Mouse (Mus musculus) mouse embryonic stem cell (cell line): ENCODE results near the gene Slc22a23.

Experiments
- in situ Hi-C, 2 experiments: fragments of 300-500 bp; cut with MboI; formaldehyde crosslinking; loops; 1 replicate in 1 of 2; 3 replicates in 1 of 2; pipeline ENCODE4 v1.14.3; 2019 to 2020; ENCODE audit warnings: low sequenced_read_pairs in 2 of 2, low pct_unique_long_range_greater_than_20kb in 1 of 2, mixed read lengths in 1 of 2; ENCODE audit not compliant: unreplicated experiment in 1 of 2

The Slc22a23 gene

DNA sequence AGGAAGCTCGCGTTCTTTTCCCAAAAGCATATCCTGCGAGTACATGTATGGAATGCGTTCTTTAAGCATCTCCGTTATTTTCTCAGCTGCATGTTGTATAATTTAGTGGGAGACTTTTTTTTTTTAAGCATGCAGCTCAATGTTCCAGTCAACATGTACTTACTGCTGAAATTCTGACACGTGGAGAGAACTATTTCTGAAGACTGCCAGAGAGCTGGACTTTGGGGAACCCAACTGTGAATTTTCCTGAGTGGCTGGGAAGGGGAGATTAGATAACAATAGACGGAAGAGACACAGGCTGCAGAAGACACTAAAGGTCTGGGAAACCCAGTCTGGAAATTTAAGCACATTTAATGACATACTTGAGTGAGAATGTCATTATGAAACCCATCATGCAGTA is 1.3 kb upstream of the Slc22a23 start:
- in situ Hi-C loops = no loop called here

DNA sequence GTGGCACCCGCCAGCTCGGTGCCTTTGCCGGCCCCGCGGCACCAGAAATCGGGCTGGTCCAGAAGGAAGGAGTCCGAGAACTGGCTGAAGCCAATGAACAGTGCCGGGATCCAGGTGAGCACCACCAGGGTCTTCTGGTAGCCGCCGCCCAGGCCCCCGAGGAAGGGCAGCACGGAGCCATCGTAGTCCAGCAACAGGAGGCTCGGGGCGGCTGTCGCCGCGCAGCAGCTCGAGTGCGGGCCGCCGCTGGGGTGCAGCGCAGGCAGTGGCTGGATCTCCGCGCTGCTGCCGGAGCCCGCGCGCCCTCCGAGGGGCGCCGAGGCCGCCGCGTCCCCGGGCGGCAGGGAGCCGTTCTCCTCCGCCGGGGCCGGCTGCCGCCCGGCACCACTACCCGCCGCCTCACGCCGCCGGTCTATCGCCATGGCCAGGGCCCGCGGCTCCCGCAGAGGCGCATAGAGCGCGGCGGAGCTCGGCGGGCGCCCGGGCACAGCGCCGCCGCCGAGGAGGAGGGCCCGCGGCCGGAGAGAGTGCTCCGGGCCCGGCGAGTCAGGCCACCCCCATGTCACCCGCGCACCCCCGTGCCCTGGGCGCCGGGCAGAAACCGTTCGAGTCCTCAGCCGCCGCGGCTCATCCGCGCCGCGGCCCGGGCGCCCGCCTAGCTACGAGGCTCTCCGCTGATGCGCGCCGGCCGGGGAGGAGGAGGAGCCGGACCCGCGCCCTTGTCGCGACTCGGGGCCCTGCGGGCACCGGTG is 430 bp downstream of the Slc22a23 start:
- in situ Hi-C loops = no loop called here

DNA sequence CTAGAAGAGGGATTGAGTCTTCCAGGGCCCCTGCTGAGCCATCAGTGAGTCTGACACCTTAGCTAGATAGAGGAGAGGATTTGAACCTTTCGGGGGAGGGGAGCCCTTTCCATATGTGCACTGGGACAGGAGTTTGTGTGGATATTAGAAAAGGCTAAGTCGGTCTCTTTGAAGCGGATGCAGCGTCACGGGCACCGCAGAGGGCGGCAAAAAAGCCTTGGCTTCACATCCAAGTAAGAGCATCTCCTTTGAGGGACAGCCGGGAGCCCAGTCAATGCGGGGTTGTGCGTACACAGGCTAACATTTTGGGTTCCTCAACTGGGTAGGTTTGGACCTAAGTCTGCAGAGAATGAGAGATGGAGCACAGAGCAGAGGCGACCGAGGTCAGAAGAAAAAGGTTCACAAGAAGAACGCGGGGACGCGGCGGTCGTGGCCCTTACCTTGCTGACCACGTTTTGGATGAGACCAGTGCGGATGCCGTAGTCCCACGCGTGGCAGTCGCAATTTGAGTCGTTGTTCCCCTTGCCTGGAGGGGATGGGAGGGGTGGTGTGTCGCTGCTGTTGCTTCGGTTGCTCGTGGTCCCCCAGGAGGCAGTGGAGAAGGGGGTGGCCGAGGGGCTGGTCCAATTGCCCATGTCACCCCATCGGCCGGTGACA is 1.1 kb downstream of the Slc22a23 start:
- in situ Hi-C loops = no loop called here

DNA sequence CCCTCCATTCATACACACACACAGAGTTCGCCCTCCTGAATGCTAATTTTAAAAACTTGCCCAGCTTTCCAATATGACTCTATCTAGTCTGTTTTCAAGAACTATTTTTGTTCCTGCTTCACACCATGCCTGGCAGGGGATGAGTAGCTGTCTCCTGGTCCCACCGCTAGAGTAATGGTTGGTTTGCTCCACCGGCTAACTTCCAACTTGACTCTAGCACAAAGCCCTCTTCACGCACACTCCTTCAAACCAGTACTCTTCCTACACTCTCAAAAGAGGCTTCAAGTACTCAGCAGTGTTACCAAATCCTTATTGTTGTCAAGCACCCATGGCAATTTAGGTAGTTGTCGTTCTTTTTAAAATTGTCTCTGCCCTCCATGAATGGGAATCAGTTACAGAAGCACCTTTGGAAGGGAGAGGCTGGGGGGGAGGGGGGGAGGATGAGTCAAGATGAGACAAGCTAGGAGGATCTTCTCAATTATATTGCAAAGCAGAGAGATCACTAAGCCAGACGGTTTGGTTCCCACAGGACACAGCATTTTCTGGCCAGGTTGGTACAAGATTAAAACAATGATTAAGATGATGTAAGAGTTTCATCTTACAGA is 2.6 kb downstream of the Slc22a23 start:
- in situ Hi-C loops = no loop called here

DNA sequence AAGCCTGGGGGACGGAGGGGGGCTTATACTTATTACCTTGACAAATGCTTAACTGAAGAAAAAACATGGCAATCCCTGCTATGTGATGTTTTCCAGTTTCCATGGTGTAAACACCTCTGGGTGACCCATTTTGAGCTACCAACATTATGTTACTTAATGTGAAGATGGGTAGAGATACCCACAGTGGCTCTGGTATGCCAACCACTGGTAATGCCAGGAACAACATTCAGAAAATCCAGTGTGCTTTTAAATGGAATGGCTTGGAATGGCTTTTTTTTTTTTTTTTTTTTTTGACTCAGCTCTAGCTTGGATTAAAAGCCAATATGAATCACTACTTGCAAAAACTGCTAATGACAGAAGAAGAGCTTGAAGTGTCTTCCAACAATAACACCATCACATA is 8.1 kb downstream of the Slc22a23 start:
- in situ Hi-C loops = no loop called here

DNA sequence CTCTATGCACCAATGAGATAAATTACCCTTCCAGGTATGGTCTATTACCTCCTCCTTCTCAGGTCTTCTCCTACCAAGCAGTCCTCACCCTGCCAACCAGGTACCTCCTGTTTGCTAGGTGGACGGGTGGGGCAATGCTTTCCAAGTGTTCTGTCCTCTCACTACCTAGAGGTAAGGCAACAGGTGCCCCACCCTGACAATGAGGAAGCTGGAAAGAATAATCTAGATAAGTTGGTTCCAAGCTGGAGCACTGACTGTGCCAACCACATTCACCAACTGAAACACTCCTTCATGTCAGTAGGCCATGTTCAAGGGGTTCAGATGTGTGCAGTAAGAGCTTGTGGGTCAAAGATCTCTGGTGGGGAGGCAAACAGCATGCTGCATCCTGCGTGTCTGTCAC is 10.1 kb downstream of the Slc22a23 start:
- in situ Hi-C loops = no loop called here

DNA sequence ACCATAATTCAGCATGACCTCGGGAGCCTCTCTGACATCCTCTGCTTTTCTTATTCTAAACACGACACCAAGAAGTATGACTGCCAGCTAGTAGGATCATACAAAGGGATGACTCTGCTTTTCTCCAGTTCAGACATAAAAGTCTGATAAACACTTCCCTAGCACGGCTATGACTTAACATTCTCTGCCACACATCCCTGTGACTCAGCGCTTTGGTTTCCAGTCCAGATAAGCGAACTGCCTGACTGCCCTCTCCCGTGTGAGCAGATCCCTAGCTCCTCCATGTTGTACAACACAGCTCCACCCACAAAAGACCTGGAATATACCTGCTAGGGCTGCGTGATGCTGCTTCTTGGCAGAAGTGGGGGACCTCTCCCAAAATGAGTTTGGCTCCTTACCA is 12.2 kb downstream of the Slc22a23 start:
- in situ Hi-C loops = no loop called here

DNA sequence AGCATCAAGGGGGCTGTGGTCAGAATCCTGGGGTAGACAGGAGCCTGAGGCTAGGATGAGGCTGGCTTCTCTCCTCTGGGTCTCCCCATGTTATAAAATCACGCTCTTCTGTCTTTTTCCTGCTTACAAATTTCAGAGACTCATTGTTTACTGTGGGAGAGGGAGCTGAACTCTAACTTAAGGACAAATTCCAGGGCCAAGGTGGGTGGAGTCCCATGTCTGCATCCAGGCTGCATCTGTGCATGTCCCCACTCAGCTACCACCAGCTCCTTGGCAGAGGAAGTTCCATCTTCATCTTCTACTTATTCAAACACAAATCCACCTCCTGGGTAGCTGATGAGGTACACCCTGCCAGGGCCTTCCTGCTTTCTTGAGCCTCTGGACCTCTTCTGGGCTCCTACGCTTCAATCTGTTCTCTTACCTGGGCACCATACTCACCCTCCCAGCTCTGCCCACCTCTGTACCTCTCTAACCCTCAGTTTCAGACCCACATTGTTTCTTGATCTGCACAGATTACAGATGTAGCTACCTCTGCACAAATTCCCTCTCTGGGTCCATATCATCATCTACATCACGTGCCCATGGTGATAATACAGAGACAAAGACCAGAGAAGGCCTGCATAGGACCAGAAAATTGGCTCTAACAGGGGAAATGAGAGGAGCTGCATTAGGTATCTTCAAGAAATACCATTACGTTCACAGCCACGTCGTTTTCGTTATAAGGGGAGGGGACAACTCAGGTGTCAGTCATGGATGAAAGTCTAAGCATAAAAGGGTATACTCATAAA is 13.4 kb downstream of the Slc22a23 start:
- in situ Hi-C loops = no loop called here

DNA sequence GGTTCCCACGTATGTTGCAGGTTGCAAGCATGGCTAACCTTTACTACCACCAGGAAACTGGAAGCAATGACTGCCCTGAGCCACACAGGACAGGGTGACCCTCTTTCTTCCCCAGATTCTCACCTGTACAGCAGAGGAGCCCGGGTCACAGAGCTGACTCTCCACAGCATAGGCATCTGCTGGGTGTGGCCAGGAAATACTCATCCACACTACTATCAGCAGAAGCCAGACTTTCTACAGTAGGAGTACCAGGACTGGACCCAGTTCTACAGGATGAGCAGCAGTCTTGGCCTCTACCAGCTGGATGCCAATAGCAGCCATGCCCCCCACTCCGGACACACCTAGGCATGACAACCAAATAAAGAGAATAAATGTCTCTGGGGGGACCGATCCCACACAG is 15.4 kb downstream of the Slc22a23 start:
- in situ Hi-C loops = no loop called here

DNA sequence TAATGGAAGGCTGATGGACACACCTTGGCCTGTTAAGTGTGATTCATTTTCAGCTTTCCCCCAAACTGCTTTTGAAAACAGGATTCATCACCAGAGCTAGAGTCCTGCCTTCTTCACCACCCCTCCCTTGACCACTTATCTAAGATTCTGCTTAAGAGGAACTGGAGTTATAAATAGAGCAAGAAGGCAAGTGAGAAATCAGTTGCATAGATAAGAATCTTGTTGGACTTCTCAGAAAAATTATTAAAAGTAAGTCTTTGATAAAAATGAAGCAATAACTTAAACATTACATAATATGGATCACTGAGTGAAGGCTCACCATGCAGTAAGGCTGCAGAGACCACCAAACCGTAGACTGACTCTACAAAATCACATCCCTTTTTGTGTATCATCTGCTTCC is 18.0 kb downstream of the Slc22a23 start:
- in situ Hi-C loops = no loop called here

DNA sequence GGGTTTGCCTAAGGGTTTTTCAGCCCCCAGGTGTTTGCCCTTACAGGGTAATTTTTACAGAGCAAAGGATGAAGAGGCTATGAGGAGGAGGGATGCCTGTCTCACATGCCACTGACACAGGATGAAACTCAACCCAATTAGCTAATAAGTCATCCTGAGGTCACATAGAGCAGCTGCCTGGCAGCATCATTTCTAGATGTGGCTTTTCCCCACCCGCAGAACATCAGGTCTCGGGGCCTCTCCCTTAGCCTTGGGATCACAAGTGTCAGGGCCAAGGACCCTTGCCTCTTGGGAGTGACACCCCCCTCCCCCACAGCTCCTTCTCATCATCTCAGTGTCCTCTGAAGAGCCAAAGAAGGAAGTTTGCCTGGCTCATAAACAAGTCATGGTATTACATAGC is 21.6 kb downstream of the Slc22a23 start:
- in situ Hi-C loops = no loop called here

DNA sequence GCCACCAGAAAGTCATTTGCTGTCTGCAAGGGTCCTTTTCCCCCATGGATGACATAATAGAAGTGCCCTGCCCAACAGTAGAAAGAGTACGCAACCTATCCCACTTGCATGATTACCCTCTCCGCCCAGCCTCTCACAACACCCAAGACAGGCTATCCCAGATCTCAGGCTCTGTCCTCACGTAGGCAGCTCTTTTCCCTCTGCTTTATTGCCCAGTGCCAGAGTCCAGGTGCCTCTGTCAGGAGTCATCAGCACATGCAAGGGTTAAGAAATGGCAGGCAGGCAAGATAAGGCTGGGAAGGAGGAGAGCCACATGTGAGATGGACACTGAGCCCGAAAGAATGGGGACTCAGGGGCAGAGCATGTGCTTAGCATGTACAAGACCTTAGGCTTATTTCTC is 24.5 kb downstream of the Slc22a23 start:
- in situ Hi-C loops = no loop called here

DNA sequence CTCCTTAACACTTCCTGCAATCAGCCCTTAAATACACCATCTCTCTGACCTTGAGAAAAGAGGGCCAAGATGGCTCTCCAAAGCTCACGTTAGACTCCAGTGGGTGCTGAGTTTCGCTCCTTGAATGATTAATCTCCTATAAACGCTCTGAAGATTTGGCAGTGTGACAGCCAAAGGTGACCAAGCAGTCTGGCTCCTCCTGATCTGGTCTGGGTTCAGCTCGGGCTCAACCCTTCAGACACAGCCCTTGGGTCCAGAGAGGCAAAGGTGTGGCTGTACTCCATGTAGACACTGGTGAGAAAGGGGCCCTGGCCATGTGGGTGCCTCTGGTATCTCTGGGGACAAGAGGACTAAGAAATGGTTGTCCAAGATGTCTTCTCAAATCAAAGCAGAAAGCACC is 27.9 kb downstream of the Slc22a23 start:
- in situ Hi-C loops = no loop called here

DNA sequence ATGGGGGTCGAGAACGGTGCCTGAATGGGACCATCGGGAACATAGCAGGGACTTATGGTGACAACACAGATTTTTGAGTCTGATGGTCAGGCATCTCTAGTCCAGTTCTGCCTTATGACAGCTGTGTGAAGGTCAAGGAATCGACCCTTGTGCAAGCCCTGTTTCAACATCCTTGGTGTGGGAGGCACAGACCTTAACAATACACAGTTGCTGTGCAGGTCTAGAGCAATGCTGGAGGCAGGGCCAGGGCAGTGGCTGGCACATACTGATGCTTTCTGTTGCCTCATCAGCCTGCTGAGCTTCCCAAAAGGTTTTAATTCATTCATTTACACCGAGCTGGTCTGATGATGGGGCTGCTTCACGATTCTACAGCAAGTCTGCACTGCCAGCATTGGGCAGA is 28.5 kb downstream of the Slc22a23 start:
- in situ Hi-C loops = no loop called here

DNA sequence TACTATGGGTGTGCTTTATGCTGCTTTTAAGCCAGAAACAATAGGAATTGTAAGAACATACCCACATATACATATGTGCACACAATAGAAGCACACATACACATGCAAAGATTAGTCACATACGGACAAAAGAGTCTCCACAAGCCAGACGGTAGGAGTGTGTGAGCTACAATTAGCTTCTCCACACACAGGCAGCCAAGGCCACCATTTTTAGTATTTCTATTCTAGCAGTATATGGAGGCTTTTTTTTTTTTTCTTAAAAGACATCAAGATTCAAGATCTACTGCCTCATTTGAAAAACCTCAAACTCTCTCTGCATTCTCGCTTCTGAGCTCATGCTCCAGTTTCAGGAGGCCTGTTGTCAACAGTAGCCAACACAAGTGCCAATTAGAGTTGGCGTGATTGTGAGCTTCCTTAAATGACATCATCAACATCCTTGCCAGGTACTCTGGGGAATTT is 31.9 kb downstream of the Slc22a23 start:
- in situ Hi-C loops = no loop called here

DNA sequence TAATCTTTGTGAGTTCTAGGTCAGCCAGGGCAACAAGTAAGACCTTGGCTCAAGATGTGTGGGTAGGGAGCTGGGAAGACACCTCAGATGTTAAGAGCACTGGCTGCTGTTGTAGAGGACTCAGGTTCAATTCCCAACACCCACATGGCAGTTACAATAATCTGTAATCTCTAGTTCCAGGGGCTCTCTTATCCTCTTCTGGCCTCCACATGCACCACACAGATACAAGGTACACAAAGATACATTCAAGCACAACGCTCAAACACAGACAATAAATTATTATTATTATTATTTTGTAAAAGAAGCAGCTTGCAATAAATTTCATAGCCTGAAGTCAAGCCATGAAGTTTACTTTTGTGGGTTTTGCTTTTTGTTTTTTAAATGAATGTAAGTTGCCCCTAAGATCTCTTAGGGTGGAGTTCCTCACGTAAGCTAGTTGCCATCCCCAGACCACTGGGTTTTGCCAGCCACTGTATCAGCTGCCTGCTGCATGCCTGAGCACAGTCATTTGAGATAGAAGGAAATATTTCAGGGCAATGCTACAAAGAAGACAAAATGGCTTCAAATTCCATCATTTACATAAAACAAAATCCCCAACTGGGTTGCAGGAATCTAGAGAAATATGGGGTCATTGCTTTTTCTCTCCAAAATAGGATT is 32.5 kb downstream of the Slc22a23 start:
- in situ Hi-C loops = no loop called here

DNA sequence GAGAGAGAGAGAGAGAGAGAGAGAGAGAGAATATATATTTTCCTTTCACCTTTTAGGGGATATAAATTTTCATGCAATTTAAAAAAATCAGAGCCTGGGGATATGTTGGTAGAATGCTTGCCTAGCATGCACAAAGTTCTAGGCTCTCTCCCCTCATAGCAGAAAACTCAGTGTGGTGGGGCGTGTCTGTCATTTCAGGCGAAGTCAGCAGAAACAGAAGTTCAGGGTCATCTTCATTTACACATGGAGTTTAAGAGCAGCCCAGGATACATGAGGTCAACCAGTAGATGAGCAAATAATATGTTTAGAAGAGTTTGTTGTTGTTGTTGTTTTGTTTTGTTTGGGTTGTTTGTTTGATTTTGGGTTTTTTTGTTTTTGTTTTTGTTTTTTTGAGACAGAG is 33.4 kb downstream of the Slc22a23 start:
- in situ Hi-C loops = no loop called here

DNA sequence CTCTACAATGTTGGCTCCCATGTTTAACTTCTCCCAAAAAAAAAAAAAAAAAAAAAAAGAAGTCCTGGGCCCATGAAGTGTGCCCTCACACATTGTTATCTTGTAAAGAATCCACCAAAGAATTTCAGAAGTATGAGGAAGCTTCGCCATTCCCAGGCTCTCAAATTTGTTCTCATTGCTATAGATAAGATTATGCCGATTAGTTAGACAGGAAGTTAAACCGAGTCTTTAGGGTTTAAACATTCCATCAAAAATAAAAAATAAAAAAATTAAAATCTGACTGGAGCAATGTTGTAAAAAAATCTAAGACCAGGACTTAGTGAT is 36.4 kb downstream of the Slc22a23 start:
- in situ Hi-C loops = no loop called here
